Mouse (Mus musculus): ENCODE measurements at regions not wholly inside any gene's neighbourhood (a gene's known extent, or its start where the extent isn't known, plus 50 kb on each side); places are given as distances from the start of the nearest gene placed in this dataset.

DNA sequence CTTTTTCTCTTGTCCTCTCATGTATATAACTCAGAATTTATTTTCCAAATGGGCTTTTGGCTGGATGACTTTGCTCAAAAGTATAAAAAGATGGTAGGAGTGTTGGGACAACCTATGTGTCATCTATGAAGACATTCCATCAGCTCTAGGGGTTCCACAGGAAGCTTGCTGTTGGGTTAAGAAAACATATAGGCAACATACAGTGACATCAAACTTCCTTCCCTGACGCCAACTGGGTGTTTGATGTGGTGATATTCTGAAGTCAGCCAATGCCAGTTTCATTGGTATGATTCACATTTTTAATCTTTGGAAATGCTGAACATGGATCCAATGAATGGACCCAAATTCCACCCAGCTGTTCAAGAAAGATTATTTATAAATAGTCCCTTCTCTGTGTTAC is 76.5 kb upstream of the Tnfsf11 start:
- TF ChIP-seq USF1 (IDR thresholded peaks at IDR 0.05; ENCODE audit: low read depth), result no peak
- TF ChIP-seq POLR2A (IDR thresholded peaks at IDR 0.05; ENCODE audit: insufficient read length, low read depth), result no peak
- no peak for TF ChIP-seq TCF12 (IDR thresholded peaks at IDR 0.05; ENCODE audit: insufficient read depth, poor library complexity, severe bottlenecking)

Measured in myocyte (in vitro differentiated cells).